Mouse (Mus musculus): Measurements from ENCODE around the gene Adamtsl1. TPM values are rescaled to one million over a fixed set of nuclear protein-coding genes. Genes with fewer than 3 reads are reported as not detected.

The Adamtsl1 gene
- polyA plus RNA-seq, 1 experiment = 1.1 TPM

- DNase-seq = no peak
- Histone ChIP-seq H3K4me1 (replicated peaks; ENCODE audit: control insufficient read depth, insufficient read depth, low read length) (no peaks in the 10 kb centered on the region), H3K36me3 (ENCODE audit: control insufficient read depth, insufficient read depth, low read length) (no peaks in the 10 kb centered on the region), H3K4me3 (ENCODE audit: control insufficient read depth, insufficient read depth, low read length) (no peak overlapping the region), H3K27ac (ENCODE audit: control insufficient read depth, insufficient read depth, low read length) (no peak overlapping the region), H3K27me3 (ENCODE audit: control insufficient read depth, insufficient read depth, low read length) (no peaks in the 10 kb centered on the region)
- 92% methylated on average over 1 of the region's 1 CpGs for WGBS
- TF ChIP-seq POLR2A (IDR thresholded peaks at IDR 0.05; ENCODE audit: control insufficient read depth, extremely low read depth, insufficient read depth, low read length, poor library complexity) (no peak), CTCF (IDR thresholded peaks at IDR 0.05; ENCODE audit: borderline replicate concordance, control insufficient read depth, extremely low read depth, insufficient read depth, low read length, poor library complexity) (no peak)
These were observed 181.3 kb downstream of the Adamtsl1 start for GRCm38 (mm10) chr4:85695237-85695636.

- no peak for DNase-seq
- Histone ChIP-seq H3K4me3 (ENCODE audit: control insufficient read depth, insufficient read depth, low read length) (no peak overlapping the region), H3K27me3 (ENCODE audit: control insufficient read depth, insufficient read depth, low read length) (no peaks in the 10 kb centered on the region), H3K27ac (ENCODE audit: control insufficient read depth, insufficient read depth, low read length) (no peak overlapping the region), H3K4me1 (replicated peaks; ENCODE audit: control insufficient read depth, insufficient read depth, low read length) (no peaks in the 10 kb centered on the region), H3K36me3 (ENCODE audit: control insufficient read depth, insufficient read depth, low read length) (no peaks in the 10 kb centered on the region)
- 91% methylated on average over 7 of the region's 7 CpGs for WGBS
- no peak for TF ChIP-seq CTCF (IDR thresholded peaks at IDR 0.05; ENCODE audit: borderline replicate concordance, control insufficient read depth, extremely low read depth, insufficient read depth, low read length, poor library complexity)
- no peak for TF ChIP-seq POLR2A (IDR thresholded peaks at IDR 0.05; ENCODE audit: control insufficient read depth, extremely low read depth, insufficient read depth, low read length, poor library complexity)
These were observed 193.5 kb downstream of the Adamtsl1 start for GRCm38 (mm10) chr4:85707352-85708057.

- 43% methylated on average over 2 of the region's 2 CpGs for WGBS
These were observed 195.7 kb downstream of the Adamtsl1 start for GRCm38 (mm10) chr4:85709636-85710035.

GRCm38 (mm10) chr4:85724999-85725398 lies 211.0 kb downstream of the Adamtsl1 start:
- no peak for TF ChIP-seq CTCF (IDR thresholded peaks at IDR 0.05; ENCODE audit: borderline replicate concordance, control insufficient read depth, extremely low read depth, insufficient read depth, low read length, poor library complexity)
- no peak for TF ChIP-seq POLR2A (IDR thresholded peaks at IDR 0.05; ENCODE audit: control insufficient read depth, extremely low read depth, insufficient read depth, low read length, poor library complexity)
- Histone ChIP-seq H3K27me3 (ENCODE audit: control insufficient read depth, insufficient read depth, low read length) (no peaks in the 10 kb centered on the region), H3K36me3 (ENCODE audit: control insufficient read depth, insufficient read depth, low read length) (no peaks in the 10 kb centered on the region), H3K4me1 (replicated peaks; ENCODE audit: control insufficient read depth, insufficient read depth, low read length) (no peaks in the 10 kb centered on the region), H3K4me3 (ENCODE audit: control insufficient read depth, insufficient read depth, low read length) (no peak overlapping the region), H3K27ac (ENCODE audit: control insufficient read depth, insufficient read depth, low read length) (no peak overlapping the region)
- no peak for DNase-seq
- 92% methylated on average over 3 of the region's 3 CpGs for WGBS

More at GRCm38 (mm10) chr4:85709636-85710035, 195.7 kb downstream of the Adamtsl1 start:
- Histone ChIP-seq H3K4me3 (ENCODE audit: control insufficient read depth, insufficient read depth, low read length) (no peak overlapping the region), H3K4me1 (replicated peaks; ENCODE audit: control insufficient read depth, insufficient read depth, low read length) (no peaks in the 10 kb centered on the region), H3K36me3 (ENCODE audit: control insufficient read depth, insufficient read depth, low read length) (no peaks in the 10 kb centered on the region), H3K27ac (ENCODE audit: control insufficient read depth, insufficient read depth, low read length) (no peak overlapping the region), H3K27me3 (ENCODE audit: control insufficient read depth, insufficient read depth, low read length) (no peaks in the 10 kb centered on the region)
- no peak for TF ChIP-seq POLR2A (IDR thresholded peaks at IDR 0.05; ENCODE audit: control insufficient read depth, extremely low read depth, insufficient read depth, low read length, poor library complexity)
- TF ChIP-seq CTCF (IDR thresholded peaks at IDR 0.05; ENCODE audit: borderline replicate concordance, control insufficient read depth, extremely low read depth, insufficient read depth, low read length, poor library complexity) = no peak
- no peak for DNase-seq

GRCm38 (mm10) chr4:85727731-85728130 lies 213.8 kb downstream of the Adamtsl1 start:
- 94% methylated on average over 2 of the region's 2 CpGs for WGBS
- Histone ChIP-seq H3K27me3 (ENCODE audit: control insufficient read depth, insufficient read depth, low read length) (no peaks in the 10 kb centered on the region), H3K36me3 (ENCODE audit: control insufficient read depth, insufficient read depth, low read length) (no peaks in the 10 kb centered on the region), H3K4me1 (replicated peaks; ENCODE audit: control insufficient read depth, insufficient read depth, low read length) (no peaks in the 10 kb centered on the region), H3K27ac (ENCODE audit: control insufficient read depth, insufficient read depth, low read length) (no peak overlapping the region), H3K4me3 (ENCODE audit: control insufficient read depth, insufficient read depth, low read length) (no peak overlapping the region)
- no peak for TF ChIP-seq POLR2A (IDR thresholded peaks at IDR 0.05; ENCODE audit: control insufficient read depth, extremely low read depth, insufficient read depth, low read length, poor library complexity)
- TF ChIP-seq CTCF (IDR thresholded peaks at IDR 0.05; ENCODE audit: borderline replicate concordance, control insufficient read depth, extremely low read depth, insufficient read depth, low read length, poor library complexity) = no peak
- no peak for DNase-seq

- H3K36me3 ChIP-seq (ENCODE audit: control insufficient read depth, insufficient read depth, low read length) = no peaks in the 10 kb centered on the region
- no peaks in the 10 kb centered on the region for H3K4me1 ChIP-seq (replicated peaks; ENCODE audit: control insufficient read depth, insufficient read depth, low read length)
- no peak for TF ChIP-seq CTCF (IDR thresholded peaks at IDR 0.05; ENCODE audit: borderline replicate concordance, control insufficient read depth, extremely low read depth, insufficient read depth, low read length, poor library complexity)
- no peak for TF ChIP-seq POLR2A (IDR thresholded peaks at IDR 0.05; ENCODE audit: control insufficient read depth, extremely low read depth, insufficient read depth, low read length, poor library complexity)
- WGBS = 77% methylated on average over 1 of the region's 1 CpGs
- no peak overlapping the region for H3K27ac ChIP-seq (ENCODE audit: control insufficient read depth, insufficient read depth, low read length)
- DNase-seq = no peak
- H3K4me3 ChIP-seq (ENCODE audit: control insufficient read depth, insufficient read depth, low read length) = no peak overlapping the region
- no peaks in the 10 kb centered on the region for H3K27me3 ChIP-seq (ENCODE audit: control insufficient read depth, insufficient read depth, low read length)
These were observed 214.4 kb downstream of the Adamtsl1 start for GRCm38 (mm10) chr4:85728416-85728815.

Data from thymus, adult 2 months (tissue).